8 mouse cellular contexts compared by ENCODE assay signal in the genomic region with DNA sequence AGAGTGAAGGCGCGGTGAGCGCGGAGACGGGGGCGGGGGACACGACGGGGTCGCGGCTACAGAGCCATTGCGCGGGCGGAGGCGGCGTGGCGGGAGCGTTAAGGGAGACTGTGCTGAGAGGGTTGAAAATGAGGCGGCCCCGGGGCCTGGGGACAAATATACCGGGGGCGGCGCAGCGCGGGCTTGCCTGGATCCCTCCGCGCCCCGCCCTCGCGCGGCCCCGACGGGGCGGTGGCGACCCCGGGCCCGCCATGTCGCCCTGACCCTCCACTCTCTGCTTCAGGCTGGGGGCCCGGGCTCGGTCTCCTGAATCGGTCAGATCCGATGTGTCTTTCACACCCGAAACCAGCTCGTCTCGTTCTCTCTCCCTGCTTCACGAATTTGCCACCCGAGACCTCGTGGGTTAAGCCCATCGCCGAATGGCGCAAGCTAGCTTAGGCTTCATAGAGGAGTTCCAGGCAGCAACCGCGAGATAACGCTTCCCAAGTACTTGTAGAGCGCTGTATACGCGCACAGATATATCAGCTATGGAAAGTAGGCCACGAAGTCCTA. TPM values are rescaled to one million over a fixed set of nuclear protein-coding genes. Genes with fewer than 3 reads are reported as not detected.
DNase-seq lines count a peak whose midpoint lies in the region; ATAC-seq and TF ChIP-seq lines count a peak whose summit lies in the region.

A gene (minus strand): TSS at position 189 of the 552 bp plus-strand sequence.

- H3K9ac ChIP-seq in kidney, embryonic 16.5 days (replicated peaks; ENCODE audit: low read length), result peak within 1 kb of the TSS; percentile 95
- peak within 1 kb of the TSS; percentile 95 for H3K9ac ChIP-seq in stomach, embryonic 16.5 days (ENCODE audit: low read length)

- ATAC-seq in kidney, embryonic 16.5 days (ENCODE audit: low FRiP score, low TSS enrichment), result peak; percentile 44
- ATAC-seq in stomach, embryonic 16.5 days (ENCODE audit: insufficient read depth, low FRiP score), result peak; percentile 34

- no peak for TF ChIP-seq CTCF in lung, adult 2 months (IDR thresholded peaks at IDR 0.05; ENCODE audit: insufficient read depth, low read length)

- peaks cover 11% of the 10 kb centered on the region for H3K36me3 ChIP-seq in kidney, embryonic 16.5 days (ENCODE audit: insufficient read depth, low read length)
- H3K36me3 ChIP-seq in stomach, embryonic 16.5 days (ENCODE audit: control insufficient read depth, insufficient read depth, low read length), result 0 out of 2 replicates have a peak, but pooled peaks cover 3% of the 10 kb centered on the region

- peaks cover 36% of the 10 kb centered on the region for H3K4me1 ChIP-seq in kidney, embryonic 16.5 days (ENCODE audit: insufficient read depth, low read length)
- peaks cover 18% of the 10 kb centered on the region for H3K4me1 ChIP-seq in lung, adult 2 months (ENCODE audit: control insufficient read depth, insufficient read depth, low read length)
- peaks cover 38% of the 10 kb centered on the region for H3K4me1 ChIP-seq in stomach, embryonic 16.5 days (ENCODE audit: control insufficient read depth, insufficient read depth, low read length)

- TF ChIP-seq POLR2A in lung, adult 2 months (IDR thresholded peaks at IDR 0.05; ENCODE audit: borderline replicate concordance, extremely low read depth, low read depth, low read length), result no peak

- intact Hi-C loops in gastrocnemius, postnatal 36 days (cut with DNase I), result no loop called here

- peak within 1 kb of the TSS; percentile 63 for H3K4me3 ChIP-seq in kidney, embryonic 16.5 days (ENCODE audit: low read length)
- peak within 1 kb of the TSS; percentile 89 for H3K4me3 ChIP-seq in lung, adult 2 months (replicated peaks; ENCODE audit: extremely low read depth, low read depth, low read length)
- peak within 1 kb of the TSS; percentile 85 for H3K4me3 ChIP-seq in stomach, embryonic 16.5 days (replicated peaks; ENCODE audit: low read length)

- no peaks in the 10 kb centered on the region for H3K27me3 ChIP-seq in kidney, embryonic 16.5 days (ENCODE audit: insufficient read depth, low read length)
- no peaks in the 10 kb centered on the region for H3K27me3 ChIP-seq in stomach, embryonic 16.5 days (ENCODE audit: control insufficient read depth, insufficient read depth, low read length)

- DNase-seq in urinary bladder, adult 18-20 months (ENCODE audit: low spot score in 2 of 2), result peak; percentile 42 to 56
- DNase-seq in urinary bladder, postnatal 10 days (ENCODE audit: low spot score), result no peak
- DNase-seq in embryo, embryonic 10 days (ENCODE audit: low spot score), result peak; percentile 56
- peak; percentile 70 to 75 for DNase-seq in gastrocnemius, postnatal 36 days
- DNase-seq in lung, adult 2 months, result peak; percentile 64
- no peak for DNase-seq in thymus, adult 18-20 months

- peak within 1 kb of the TSS; percentile 62 for H3K4me2 ChIP-seq in kidney, embryonic 16.5 days (replicated peaks; ENCODE audit: low read depth, low read length)
- H3K4me2 ChIP-seq in stomach, embryonic 16.5 days (ENCODE audit: low read depth, low read length), result peak within 1 kb of the TSS; percentile 89

- H3K27ac ChIP-seq in kidney, embryonic 16.5 days (ENCODE audit: low read length), result peak within 1 kb of the TSS; percentile 97
- peak within 1 kb of the TSS; percentile 98 for H3K27ac ChIP-seq in stomach, embryonic 16.5 days (ENCODE audit: low read length)

- H3K9me3 ChIP-seq in kidney, embryonic 16.5 days (ENCODE audit: low read length), result no peaks in the 10 kb centered on the region
- H3K9me3 ChIP-seq in stomach, embryonic 16.5 days (replicated peaks; ENCODE audit: control insufficient read depth, low read length), result no peaks in the 10 kb centered on the region

- WGBS in kidney, embryonic 16.5 days, result under 1% methylated on average over 45 of the region's 57 CpGs
- under 1% methylated on average over 54 of the region's 57 CpGs for WGBS in lung, adult 2 months
- WGBS in stomach, embryonic 16.5 days, result under 1% methylated on average over 54 of the region's 57 CpGs

RNA-seq across cellular contexts. Expression of the gene that starts here (rescaled TPM):
- total RNA-seq in gastrocnemius, postnatal 36 days (2021), result 10 to 100 TPM; 55.2 to 69.3 TPM
- 3.5 and 4.3 TPM in 2 replicates for polyA plus RNA-seq in kidney, embryonic 16.5 days (2015; fragmentation: Nextera tagmentation; extraction: Ambion mirVana)
- 191 and 231 TPM in 2 replicates for polyA plus RNA-seq in lung, adult 2 months (2012; rRNA removed)
- polyA plus RNA-seq in stomach, embryonic 16.5 days (2015; fragmentation: Nextera tagmentation; extraction: Ambion mirVana), result 3.8 and 4.6 TPM in 2 replicates

Comparison
In these comparisons a context has a peak if more than half of its experiments do, and no peak if none do; other contexts are left out.
1. RNA of the gene that starts here (polyA plus RNA-seq): 191 to 231 TPM in lung, adult 2 months; 3.8 to 4.6 TPM in stomach, embryonic 16.5 days and 3.5 to 4.3 TPM in kidney, embryonic 16.5 days; every median in the first group is over 10 times any median in the second.
2. DNase-seq: peak in urinary bladder, adult 18-20 months (2 of 2), embryo, embryonic 10 days (single experiment), gastrocnemius, postnatal 36 days (2 of 2) and lung, adult 2 months (single experiment); none in urinary bladder, postnatal 10 days (single experiment) and thymus, adult 18-20 months (0 of 2).
3. Peak in every context shown above with its lines, with median percentiles within 50 percentile points of each other: H3K4me3 ChIP-seq.